Mouse (Mus musculus) heart, embryonic 12.5 days (tissue): Measurements from ENCODE around the gene Npnt. TPM values are rescaled to one million over a fixed set of nuclear protein-coding genes. Genes with fewer than 3 reads are reported as not detected.

Experiments used
- ATAC-seq: fragments of 200-750 bp; cut with Nextera tagmentation; 2 replicates; pipeline ENCODE4 v1.8.0; 2017; ENCODE audit warnings: moderate TSS enrichment, moderate library complexity; ENCODE audit not compliant: insufficient number of reproducible peaks, low FRiP score
- H3K27ac ChIP-seq: fragments of 300-500 bp; sonication (generic); 2 replicates; pipeline ENCODE4 v1.5.1; 2016; ENCODE audit warnings: mild to moderate bottlenecking, moderate library complexity; ENCODE audit not compliant: poor library complexity, severe bottlenecking
- H3K27me3 ChIP-seq: fragments of 300-500 bp; sonication (generic); replicated peaks from 2 replicates; pipeline ENCODE4 v1.6.1; 2016; ENCODE audit warnings: mild to moderate bottlenecking, moderate library complexity
- H3K36me3 ChIP-seq: fragments of 300-500 bp; sonication (generic); 2 replicates; pipeline ENCODE4 v1.6.1; 2016; ENCODE audit warnings: mild to moderate bottlenecking, moderate library complexity
- H3K4me1 ChIP-seq: fragments of 300-500 bp; sonication (generic); replicated peaks from 2 replicates; pipeline ENCODE4 v1.6.1; 2016; ENCODE audit warnings: mild to moderate bottlenecking
- H3K4me2 ChIP-seq: fragments of 300-500 bp; sonication (generic); 2 replicates; pipeline ENCODE4 v1.6.1; 2016; ENCODE audit warnings: mild to moderate bottlenecking, moderate library complexity
- H3K4me3 ChIP-seq: fragments of 300-500 bp; sonication (generic); 2 replicates; pipeline ENCODE4 v1.5.1; 2016; ENCODE audit warnings: mild to moderate bottlenecking
- H3K9ac ChIP-seq: fragments of 300-500 bp; sonication (generic); 2 replicates; pipeline ENCODE4 v1.6.1; 2016; ENCODE audit warnings: mild to moderate bottlenecking, moderate library complexity
- H3K9me3 ChIP-seq: fragments of 300-500 bp; sonication (generic); replicated peaks from 2 replicates; pipeline ENCODE4 v1.6.1; 2016; ENCODE audit warnings: mild to moderate bottlenecking, moderate library complexity
- WGBS: fragments of 180-500 bp; shearing (Covaris S2); methylation state at CpG from one replicate; pipeline ENCODE4 v1.1.7; 2016; 5-methylcytosine and 5-hydroxymethylcytosine counted together
- polyA plus RNA-seq: library from polyadenylated mRNA; unstranded; fragments of >200 nt; fragmentation: Nextera tagmentation; extraction: Ambion mirVana; gene quantifications from 2 replicates; pipeline ENCODE4 v1.2.1, GENCODE M21; 2016

Gene Npnt
- polyA plus RNA-seq = 23.7 and 25.1 TPM in 2 replicates

GRCm38 (mm10) chr3:132949791-132950528 lies at the start of gene Npnt:
TSS of gene Npnt (minus strand) at chr3:132950291.
- H3K4me1 ChIP-seq = peaks cover 14% of the 10 kb centered on the region; the same call in 1 of the 2 replicates
- peak within 1 kb of the TSS; percentile 82 for H3K4me3 ChIP-seq
- H3K9me3 ChIP-seq = no peaks in the 10 kb centered on the region
- WGBS = under 1% methylated on average over 64 of the region's 82 CpGs
- H3K27ac ChIP-seq = no peak within 1 kb of the TSS
- peak within 1 kb of the TSS; percentile 76 for H3K9ac ChIP-seq
- peak within 1 kb of the TSS; percentile 98 for H3K4me2 ChIP-seq
- peak; percentile 84 for ATAC-seq
- H3K36me3 ChIP-seq = 0 out of 2 replicates have a peak, but pooled peaks cover 3% of the 10 kb centered on the region
- H3K27me3 ChIP-seq = no peaks in the 10 kb centered on the region

DNA sequence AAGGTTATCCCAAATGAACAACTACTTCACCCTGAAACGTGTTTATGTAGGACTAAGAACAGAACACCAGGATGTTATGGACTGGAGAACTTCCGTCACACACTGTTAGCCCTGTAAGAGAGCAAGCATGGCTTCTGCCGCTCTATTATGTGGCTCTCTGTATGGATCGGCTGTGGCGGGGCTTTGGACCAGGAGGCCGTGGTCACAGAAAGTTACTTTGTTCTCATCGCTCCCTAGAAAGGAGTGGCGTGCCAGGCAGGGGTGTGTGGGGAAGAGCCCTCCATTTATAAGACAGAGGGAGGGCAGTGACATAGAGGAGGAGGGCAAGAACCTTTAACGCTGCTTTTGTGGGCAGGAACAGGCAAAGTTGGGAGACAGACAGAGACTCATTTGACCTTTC lies 46.2 kb upstream of the Npnt start:
- WGBS = 87% methylated on average over 9 of the region's 9 CpGs
- Histone ChIP-seq H3K9ac (no peak overlapping the region), H3K27ac (no peak overlapping the region), H3K36me3 (peaks cover 27% of the 10 kb centered on the region), H3K4me2 (no peak overlapping the region), H3K4me3 (no peak overlapping the region), H3K4me1 (no peaks in the 10 kb centered on the region), H3K27me3 (no peaks in the 10 kb centered on the region), H3K9me3 (no peaks in the 10 kb centered on the region)
- no peak for ATAC-seq

GRCm38 (mm10) chr3:132995904-132996267 lies 45.8 kb upstream of the Npnt start:
- Histone ChIP-seq H3K27me3 (no peaks in the 10 kb centered on the region), H3K4me3 (no peak overlapping the region), H3K4me1 (no peaks in the 10 kb centered on the region), H3K36me3 (peaks cover 27% of the 10 kb centered on the region), H3K27ac (no peak overlapping the region), H3K9ac (no peak overlapping the region), H3K9me3 (no peaks in the 10 kb centered on the region), H3K4me2 (no peak overlapping the region)
- ATAC-seq = no peak
- 84% methylated on average over 3 of the region's 3 CpGs for WGBS

DNA sequence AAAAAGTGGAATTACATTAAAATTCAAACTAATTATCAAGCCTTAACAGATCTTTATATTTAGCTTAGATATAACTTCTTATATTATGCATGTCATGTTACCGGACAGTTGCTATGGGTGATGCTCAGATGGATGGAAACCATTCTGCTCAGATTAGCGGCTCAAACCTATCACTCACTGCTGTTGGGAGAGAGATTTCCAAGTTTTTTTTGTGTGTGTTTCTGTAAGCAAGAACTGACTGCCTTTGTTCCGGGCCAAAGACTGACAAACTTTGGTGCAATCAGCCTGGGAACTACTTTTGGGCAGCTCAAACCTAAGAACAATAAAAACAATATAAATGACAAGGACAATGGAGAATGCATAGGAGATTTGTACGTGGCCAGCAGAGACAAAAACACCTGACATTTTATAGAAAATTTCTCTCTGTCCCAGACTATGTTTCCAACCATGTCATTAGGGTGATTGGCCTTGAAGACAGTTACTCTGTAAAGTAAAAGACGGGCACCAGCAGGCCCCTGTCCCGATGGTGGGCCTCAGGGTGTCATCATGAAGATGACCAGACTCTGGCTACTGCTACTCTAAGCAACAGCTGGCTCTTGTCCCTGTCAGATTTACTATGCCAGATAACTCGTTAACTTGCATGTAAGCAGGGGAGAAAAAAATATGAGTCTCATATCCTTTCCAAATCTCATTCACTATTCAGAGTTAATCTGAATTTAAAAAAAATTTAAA lies 45.2 kb upstream of the Npnt start:
- no peak overlapping the region for H3K4me2 ChIP-seq
- H3K27me3 ChIP-seq = no peaks in the 10 kb centered on the region
- no peak overlapping the region for H3K4me3 ChIP-seq
- H3K36me3 ChIP-seq = peaks cover 24% of the 10 kb centered on the region
- ATAC-seq = no peak
- WGBS = 66% methylated on average over 7 of the region's 7 CpGs
- H3K9me3 ChIP-seq = no peaks in the 10 kb centered on the region
- H3K4me1 ChIP-seq = no peaks in the 10 kb centered on the region
- H3K9ac ChIP-seq = no peak overlapping the region
- H3K27ac ChIP-seq = no peak overlapping the region

GRCm38 (mm10) chr3:132986188-132986587 lies 36.1 kb upstream of the Npnt start:
- Histone ChIP-seq H3K4me2 (no peak overlapping the region), H3K4me1 (peaks cover 13% of the 10 kb centered on the region), H3K4me3 (no peak overlapping the region), H3K27me3 (no peaks in the 10 kb centered on the region), H3K9ac (no peak overlapping the region), H3K9me3 (no peaks in the 10 kb centered on the region), H3K27ac (no peak overlapping the region), H3K36me3 (peaks cover 12% of the 10 kb centered on the region)
- ATAC-seq = no peak
- WGBS = 79% methylated on average over 5 of the region's 5 CpGs

- H3K4me2 ChIP-seq = no peak overlapping the region
- H3K36me3 ChIP-seq = peaks cover 29% of the 10 kb centered on the region
- peaks cover 13% of the 10 kb centered on the region for H3K4me1 ChIP-seq
- H3K9me3 ChIP-seq = no peaks in the 10 kb centered on the region
- no peak overlapping the region for H3K9ac ChIP-seq
- H3K27me3 ChIP-seq = no peaks in the 10 kb centered on the region
- no peak overlapping the region for H3K4me3 ChIP-seq
- 34% methylated on average over 4 of the region's 4 CpGs for WGBS
- ATAC-seq = no peak
- 0 out of 2 replicates have a peak overlapping the region, but pooled peaks have one; percentile 48 for H3K27ac ChIP-seq
These were observed 33.9 kb upstream of the Npnt start for GRCm38 (mm10) chr3:132983845-132984485.

DNA sequence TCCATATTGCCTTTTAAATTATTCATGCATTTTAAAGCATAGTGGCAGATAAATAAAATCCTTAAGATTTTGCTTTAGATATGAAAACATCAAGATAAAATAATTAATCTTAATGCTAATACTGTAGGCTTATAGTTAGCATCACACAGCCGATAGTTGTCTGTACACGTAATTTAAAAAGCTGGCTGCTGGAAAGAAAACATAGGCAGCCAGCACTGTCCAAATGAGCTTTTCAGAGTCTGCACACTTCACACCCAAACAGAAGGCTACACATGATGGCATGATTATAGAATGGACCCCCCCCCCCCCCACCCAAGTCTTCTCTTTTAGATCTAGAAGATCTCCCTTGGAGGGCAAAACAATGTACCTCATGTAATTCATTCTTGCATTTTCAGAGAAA lies 31.9 kb upstream of the Npnt start:
- H3K4me1 ChIP-seq = peaks cover 13% of the 10 kb centered on the region
- no peak overlapping the region for H3K27ac ChIP-seq
- 98% methylated on average over 2 of the region's 2 CpGs for WGBS
- 0 out of 2 replicates have a peak, but pooled peaks cover 4% of the 10 kb centered on the region for H3K9me3 ChIP-seq
- no peak overlapping the region for H3K4me3 ChIP-seq
- H3K4me2 ChIP-seq = no peak overlapping the region
- H3K9ac ChIP-seq = no peak overlapping the region
- H3K36me3 ChIP-seq = peaks cover 35% of the 10 kb centered on the region
- no peaks in the 10 kb centered on the region for H3K27me3 ChIP-seq
- no peak for ATAC-seq

DNA sequence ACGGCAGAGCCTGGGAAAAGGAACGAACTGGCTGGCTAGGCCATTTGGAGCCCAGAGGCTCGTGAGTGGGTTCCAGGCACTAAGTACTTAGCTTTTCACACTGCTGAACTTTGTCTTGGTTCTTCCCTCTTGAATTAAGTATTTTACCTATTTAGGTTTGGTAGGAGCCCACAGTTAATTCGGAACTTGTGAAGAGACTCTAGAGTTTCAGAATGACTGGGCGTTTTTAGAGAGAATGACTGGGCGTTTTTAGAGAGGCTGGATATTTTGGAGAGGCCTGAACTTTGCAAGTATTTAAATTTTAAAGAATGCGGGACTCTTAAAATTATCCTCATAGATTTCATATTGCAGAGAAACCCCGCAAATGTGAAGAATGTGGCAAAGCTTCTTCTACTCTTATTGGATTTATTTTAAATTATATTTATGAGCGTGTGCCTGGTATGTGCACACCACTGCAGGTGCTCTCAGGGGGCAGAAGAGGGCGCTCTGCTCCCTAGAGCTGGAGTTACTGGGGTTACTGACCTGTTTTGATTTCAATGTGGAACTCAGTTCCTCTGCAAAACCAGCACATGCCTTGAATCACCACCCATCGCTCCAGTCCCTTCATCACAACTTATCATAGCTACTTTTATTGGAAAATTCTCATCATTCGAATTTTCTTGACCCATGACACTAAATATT lies 29.8 kb upstream of the Npnt start:
- no peak for ATAC-seq
- Histone ChIP-seq H3K36me3 (peaks cover 32% of the 10 kb centered on the region), H3K27ac (no peak overlapping the region), H3K4me3 (no peak overlapping the region), H3K27me3 (no peaks in the 10 kb centered on the region), H3K9ac (no peak overlapping the region), H3K9me3 (0 out of 2 replicates have a peak, but pooled peaks cover 4% of the 10 kb centered on the region), H3K4me2 (no peak overlapping the region), H3K4me1 (peaks cover 13% of the 10 kb centered on the region)
- 89% methylated on average over 12 of the region's 12 CpGs for WGBS

DNA sequence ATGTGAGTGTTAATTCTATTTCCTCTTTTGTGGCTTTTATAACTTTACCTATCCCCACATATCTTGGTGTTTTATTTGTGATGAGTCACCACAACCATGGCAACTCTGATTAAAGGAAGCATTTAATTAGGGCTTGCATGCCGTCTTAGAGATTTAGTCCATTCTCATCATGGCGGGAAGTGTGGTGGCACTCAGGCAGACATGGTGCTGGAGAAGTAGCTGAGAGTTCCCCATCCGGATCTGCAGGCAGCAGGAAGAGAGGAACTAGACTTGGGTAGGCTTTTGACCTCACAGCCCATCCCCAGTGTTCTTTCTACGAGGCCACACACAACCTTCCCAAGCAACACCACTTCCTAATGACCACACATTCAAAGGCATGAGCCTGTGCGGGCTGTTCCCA lies 16.2 kb upstream of the Npnt start:
- Histone ChIP-seq H3K9ac (no peak overlapping the region), H3K27ac (no peak overlapping the region), H3K4me3 (no peak overlapping the region), H3K4me1 (no peaks in the 10 kb centered on the region; the same call in 1 of the 2 replicates), H3K4me2 (no peak overlapping the region), H3K9me3 (no peaks in the 10 kb centered on the region), H3K36me3 (no peaks in the 10 kb centered on the region), H3K27me3 (no peaks in the 10 kb centered on the region)
- 75% methylated on average over 5 of the region's 5 CpGs for WGBS
- ATAC-seq = no peak

GRCm38 (mm10) chr3:132964715-132965507 lies 14.8 kb upstream of the Npnt start:
- no peaks in the 10 kb centered on the region for H3K27me3 ChIP-seq
- H3K36me3 ChIP-seq = no peaks in the 10 kb centered on the region
- WGBS = 60% methylated on average over 9 of the region's 9 CpGs
- ATAC-seq = no peak
- no peak overlapping the region for H3K4me2 ChIP-seq
- no peaks in the 10 kb centered on the region for H3K9me3 ChIP-seq
- H3K4me1 ChIP-seq = no peaks in the 10 kb centered on the region; the same call in 1 of the 2 replicates
- H3K4me3 ChIP-seq = no peak overlapping the region
- H3K9ac ChIP-seq = no peak overlapping the region
- H3K27ac ChIP-seq = no peak overlapping the region
